Mouse (Mus musculus) bone marrow macrophage, adult 2 months (primary cell): ENCODE data around the gene Wrap73. TPM values are rescaled to one million over a fixed set of nuclear protein-coding genes. Genes with fewer than 3 reads are reported as not detected.

ENCODE experiments used
- H3K27ac ChIP-seq: 2 replicates; pipeline ENCODE4 v1.5.1; 2012; ENCODE audit warnings: low read depth, low read length; ENCODE audit not compliant: insufficient read depth
- H3K4me1 ChIP-seq: 2 replicates; pipeline ENCODE4 v1.6.1; 2012; ENCODE audit warnings: low read length; ENCODE audit not compliant: control insufficient read depth, insufficient read depth
- H3K4me3 ChIP-seq: 2 replicates; pipeline ENCODE4 v1.5.1; 2012; ENCODE audit warnings: mild to moderate bottlenecking, low read length, moderate library complexity; ENCODE audit not compliant: insufficient read depth
- CTCF ChIP-seq: IDR thresholded peaks from 2 replicates; pipeline ENCODE4 v1.5.1; 2012; ENCODE audit warnings: low read depth, mild to moderate bottlenecking, low read length, moderate library complexity
- POLR2A ChIP-seq: IDR thresholded peaks from 2 replicates; pipeline ENCODE4 v1.6.1; 2012; ENCODE audit warnings: mild to moderate bottlenecking, low read depth, low read length, borderline replicate concordance
- polyA plus RNA-seq: library from polyadenylated mRNA; stranded (reverse); fragments of >200 nt; gene quantifications from 2 replicates; pipeline ENCODE4 v1.2.4, GENCODE M21; 2012; ENCODE audit not compliant: missing spikeins, insufficient read depth, insufficient read length

Wrap73 gene
- polyA plus RNA-seq, 1 experiment = 10.0 TPM

DNA sequence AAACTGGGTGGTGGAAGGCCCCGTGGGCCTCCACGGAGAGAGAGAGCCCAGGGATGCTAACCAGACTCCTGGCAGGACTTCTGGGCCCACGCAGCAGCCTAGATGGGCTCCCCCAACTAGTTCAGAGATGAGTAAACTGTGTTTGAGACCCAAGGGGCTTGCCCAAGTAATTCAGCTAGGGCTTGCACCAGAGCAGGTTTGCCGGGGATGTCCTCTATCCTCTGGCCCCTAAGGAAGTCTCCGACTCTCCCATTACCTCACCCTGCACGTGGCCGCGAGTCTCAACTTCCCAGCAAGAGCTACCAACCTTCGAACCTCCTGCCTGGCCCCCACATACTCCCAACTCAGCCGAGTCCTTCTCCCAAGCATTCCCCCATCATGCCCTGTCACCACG lies 32.3 kb upstream of the Wrap73 start:
- H3K27ac ChIP-seq = no peak overlapping the region
- TF ChIP-seq CTCF (no peak), POLR2A (no peak)

GRCm38 (mm10) chr4:154116421-154116820 lies 25.8 kb upstream of the Wrap73 start:
- no peak overlapping the region for H3K4me3 ChIP-seq
- no peaks in the 10 kb centered on the region for H3K4me1 ChIP-seq
- H3K27ac ChIP-seq = no peak overlapping the region
- TF ChIP-seq CTCF (no peak), POLR2A (no peak)

More for the DNA sequence above, 32.3 kb upstream of the Wrap73 start:
- no peaks in the 10 kb centered on the region for H3K4me1 ChIP-seq
- no peak overlapping the region for H3K4me3 ChIP-seq

DNA sequence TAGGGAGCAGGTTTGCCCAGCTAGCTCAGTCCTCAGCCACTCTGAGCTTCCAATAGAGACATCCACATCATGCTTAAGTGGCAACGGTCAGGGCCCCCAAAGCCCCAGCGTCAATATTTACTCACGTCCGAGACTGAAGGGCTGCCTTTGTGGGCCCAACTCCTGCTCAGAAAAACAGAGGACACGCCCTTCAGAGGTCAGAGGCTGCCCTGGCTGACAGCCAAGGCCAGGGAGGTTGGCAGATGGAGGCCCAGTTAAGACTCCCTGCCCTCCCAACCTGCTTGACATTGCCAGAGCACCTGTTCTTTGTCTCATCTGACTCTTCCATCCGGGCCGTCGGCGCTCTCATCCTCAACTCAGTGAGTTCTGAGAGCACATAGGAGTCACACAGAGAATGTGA lies 23.4 kb upstream of the Wrap73 start:
- TF ChIP-seq POLR2A = no peak
- no peak for TF ChIP-seq CTCF
- Histone ChIP-seq H3K4me3 (no peak overlapping the region), H3K27ac (no peak overlapping the region), H3K4me1 (no peaks in the 10 kb centered on the region)

GRCm38 (mm10) chr4:154119208-154119607 lies 23.0 kb upstream of the Wrap73 start:
- Histone ChIP-seq H3K4me1 (peaks cover under 1% of the 10 kb centered on the region; the same call in 1 of the 2 replicates), H3K27ac (no peak overlapping the region), H3K4me3 (no peak overlapping the region)
- no peak for TF ChIP-seq CTCF
- no peak for TF ChIP-seq POLR2A

DNA sequence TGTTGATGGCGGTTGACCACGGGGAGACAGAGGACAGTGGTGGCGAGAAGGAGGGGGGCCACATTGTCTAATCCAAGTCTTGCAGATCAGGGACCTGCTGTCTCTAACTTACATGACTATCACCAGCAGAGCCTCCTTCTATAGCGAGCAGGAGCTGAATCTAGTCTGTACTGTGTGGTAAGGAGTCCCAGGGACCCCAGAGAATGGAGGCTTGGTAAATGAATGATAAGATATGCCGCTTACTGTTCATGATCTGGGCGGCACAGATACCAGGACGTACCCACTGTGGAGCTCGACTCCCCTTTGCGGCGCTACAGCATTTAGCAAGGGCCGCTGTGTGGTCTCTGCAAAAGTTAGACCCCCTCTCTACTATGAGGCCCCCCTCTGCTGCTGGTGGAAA lies 20.4 kb upstream of the Wrap73 start:
- H3K4me1 ChIP-seq = peaks cover 3% of the 10 kb centered on the region; the same call in 1 of the 2 replicates
- no peak overlapping the region for H3K27ac ChIP-seq
- no peak overlapping the region for H3K4me3 ChIP-seq
- TF ChIP-seq POLR2A (no peak), CTCF (no peak)

DNA sequence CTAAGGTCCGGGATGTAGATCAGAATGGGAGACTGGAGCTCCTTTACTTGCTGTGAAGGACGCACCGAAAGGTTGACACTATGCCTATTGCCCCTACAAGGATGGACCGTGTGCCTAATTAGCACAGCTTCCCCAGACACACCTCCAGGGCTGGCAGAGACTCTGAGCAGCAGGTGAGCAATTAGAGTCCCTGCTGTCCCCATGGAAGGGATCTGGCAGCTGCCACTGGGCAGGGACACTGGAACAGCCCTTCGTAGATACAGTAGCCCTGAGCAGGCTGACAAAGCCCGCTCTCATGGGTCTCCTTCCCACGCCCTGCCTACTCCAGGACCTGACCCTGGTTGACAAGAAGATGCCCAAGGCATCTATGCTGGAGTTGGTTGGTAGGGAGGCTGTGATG lies 19.8 kb upstream of the Wrap73 start:
- Histone ChIP-seq H3K4me1 (peaks cover 3% of the 10 kb centered on the region; the same call in 1 of the 2 replicates), H3K4me3 (no peak overlapping the region), H3K27ac (no peak overlapping the region)
- TF ChIP-seq CTCF (no peak), POLR2A (no peak)

GRCm38 (mm10) chr4:154123553-154123952 lies 18.6 kb upstream of the Wrap73 start:
- TF ChIP-seq POLR2A (no peak), CTCF (no peak)

DNA sequence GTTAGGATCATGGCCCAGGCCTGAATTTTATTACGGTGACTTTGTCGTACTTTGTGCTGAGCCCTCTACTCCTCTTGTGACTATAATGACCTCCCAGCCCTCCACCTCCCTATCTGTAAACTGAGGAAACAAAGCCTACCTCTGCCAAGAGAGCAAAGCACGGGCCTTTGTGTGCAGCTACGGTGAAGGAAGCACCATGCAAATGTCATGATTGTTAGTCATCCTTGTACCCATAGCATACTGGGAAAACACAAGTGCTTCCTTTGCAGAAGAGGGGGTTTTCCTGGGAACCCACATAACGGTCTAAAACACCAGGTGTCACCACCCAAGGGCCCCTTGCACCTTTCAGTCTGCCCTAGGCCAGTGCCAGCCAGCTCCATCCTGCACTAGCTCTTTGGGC lies 17.0 kb upstream of the Wrap73 start:
- no peak for TF ChIP-seq POLR2A
- TF ChIP-seq CTCF = no peak
- no peak overlapping the region for H3K27ac ChIP-seq
- H3K4me1 ChIP-seq = peaks cover 3% of the 10 kb centered on the region; the same call in 1 of the 2 replicates
- no peak overlapping the region for H3K4me3 ChIP-seq

More at GRCm38 (mm10) chr4:154123553-154123952, 18.6 kb upstream of the Wrap73 start:
- Histone ChIP-seq H3K4me3 (no peak overlapping the region), H3K27ac (no peak overlapping the region), H3K4me1 (peaks cover 3% of the 10 kb centered on the region; the same call in 1 of the 2 replicates)

GRCm38 (mm10) chr4:154127273-154127672 lies 14.9 kb upstream of the Wrap73 start:
- peaks cover 3% of the 10 kb centered on the region; the same call in 1 of the 2 replicates for H3K4me1 ChIP-seq
- H3K4me3 ChIP-seq = no peak overlapping the region
- TF ChIP-seq CTCF (no peak), POLR2A (no peak)
- no peak overlapping the region for H3K27ac ChIP-seq

GRCm38 (mm10) chr4:154129950-154130349 lies 12.2 kb upstream of the Wrap73 start:
- Histone ChIP-seq H3K27ac (no peak overlapping the region), H3K4me3 (no peak overlapping the region), H3K4me1 (no peaks in the 10 kb centered on the region)
- TF ChIP-seq CTCF (no peak), POLR2A (no peak)

DNA sequence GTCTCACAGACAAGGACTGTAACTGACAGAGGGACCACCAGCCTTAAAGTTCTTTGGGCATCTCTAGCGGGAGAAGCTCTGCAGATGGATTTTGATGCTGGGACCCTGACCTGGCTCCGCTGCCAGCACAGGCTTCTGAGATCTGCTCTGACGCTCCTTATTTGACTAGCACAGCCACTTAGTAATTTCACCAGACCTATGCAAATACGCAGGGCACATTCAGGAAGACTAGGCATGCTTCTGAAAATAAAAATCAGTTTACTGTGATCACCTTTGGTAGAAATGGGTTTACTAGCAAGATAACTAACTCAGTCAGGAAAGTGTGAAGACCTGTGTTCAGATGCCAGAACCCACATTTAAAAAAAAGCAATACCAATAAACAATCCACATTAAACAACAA lies 10.3 kb upstream of the Wrap73 start:
- H3K4me3 ChIP-seq = no peak overlapping the region
- H3K27ac ChIP-seq = no peak overlapping the region
- TF ChIP-seq CTCF (no peak), POLR2A (no peak)
- H3K4me1 ChIP-seq = no peaks in the 10 kb centered on the region
